ENCODE assay signal across 17 mouse cellular contexts in the genomic region with DNA sequence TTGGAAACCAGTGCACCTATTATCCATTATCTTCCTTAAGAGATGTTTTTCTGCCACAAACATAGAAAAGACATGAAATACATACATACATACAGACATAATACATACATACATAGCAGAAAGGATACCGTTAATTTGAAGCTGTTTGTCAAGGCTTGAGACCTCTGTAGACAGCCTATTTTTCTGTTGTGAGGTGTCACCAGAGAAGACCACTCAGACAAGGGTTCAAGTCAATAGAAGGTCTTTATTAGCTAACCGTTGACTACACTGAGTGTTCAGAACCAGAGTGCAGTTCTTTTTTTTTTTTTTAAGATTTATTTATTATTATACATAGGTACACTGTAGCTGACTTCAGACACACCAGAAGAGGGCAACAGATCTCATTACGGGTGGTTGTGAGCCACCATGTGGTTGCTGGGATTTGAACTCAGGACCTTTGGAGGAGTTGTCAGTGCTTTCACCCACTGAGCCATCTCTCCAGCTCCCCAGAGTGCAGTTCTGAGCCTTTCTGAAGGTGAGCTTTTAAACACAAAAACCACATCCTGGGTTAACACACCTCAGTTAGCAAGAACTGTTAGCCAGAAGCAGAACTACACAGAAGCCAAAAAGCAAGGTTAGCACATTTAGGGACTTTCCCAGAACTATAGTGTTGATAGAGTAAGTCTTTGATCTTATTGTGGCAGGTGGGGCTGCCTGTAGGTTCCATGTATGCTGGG. TPM values are rescaled to one million over a fixed set of nuclear protein-coding genes. Genes with fewer than 3 reads are reported as not detected.
DNase-seq lines count a peak whose midpoint lies in the region; ATAC-seq and TF ChIP-seq lines count a peak whose summit lies in the region.
"Had no signal": no experiment of that assay in that cellular context is flagged by ENCODE, and none has a peak within 500 bp of the region (broad histone marks: within the 10 kb centered on the region; RNA-seq: fewer than 3 reads in every experiment).

No protein-coding gene starts in this region.

- ATAC-seq in neutrophil, adult 5-6 weeks (ENCODE audit: extremely low read depth, insufficient number of reproducible peaks, low FRiP score, poor library complexity, severe bottlenecking): peak; percentile 72
- ATAC-seq: midbrain, embryonic 13.5 days had no signal

- H3K9ac ChIP-seq in MEL (ENCODE audit: control insufficient read depth, low read depth, low read length, poor library complexity, severe bottlenecking): no peak overlapping the region
- H3K9ac ChIP-seq: hindbrain, embryonic 15.5 days; limb, embryonic 15.5 days; midbrain, embryonic 13.5 days had no signal

- TF ChIP-seq CTCF in thymus, adult 2 months (IDR thresholded peaks at IDR 0.05; ENCODE audit: borderline replicate concordance, control insufficient read depth, extremely low read depth, insufficient read depth, low read length, poor library complexity): no peak
- no peak for TF ChIP-seq CTCF in MEL (IDR thresholded peaks at IDR 0.05 in 2 of 3, conservative IDR thresholded peaks at IDR 0.05 in 1 of 3; ENCODE audit: control insufficient read depth in 1 of 3, insufficient read depth in 1 of 3, low read depth in 2 of 3, low read length in 3 of 3, poor library complexity in 1 of 3, severe bottlenecking in 1 of 3)

- H3K36me3 ChIP-seq in thymus, adult 2 months (ENCODE audit: control insufficient read depth, insufficient read depth, low read length): no peaks in the 10 kb centered on the region
- no peaks in the 10 kb centered on the region for H3K36me3 ChIP-seq in MEL (ENCODE audit: control insufficient read depth in 1 of 2, insufficient read depth in 2 of 2, low read length in 2 of 2)
- no peaks in the 10 kb centered on the region for H3K36me3 ChIP-seq in embryonic facial prominence, embryonic 10.5 days (replicated peaks)
- H3K36me3 ChIP-seq: hindbrain, embryonic 15.5 days; limb, embryonic 15.5 days; midbrain, embryonic 13.5 days had no signal

- peak; percentile 13 for DNase-seq in thymus, adult 2 months
- no peak for DNase-seq in thymus, postnatal 4 days
- no peak for DNase-seq in MEL (ENCODE audit: low read depth, low spot score)
- DNase-seq in cerebellum, adult 9-11 months: no peak
- DNase-seq in layer of hippocampus, adult 9-10 months (ENCODE audit: low spot score): no peak
- DNase-seq in embryonic facial prominence, embryonic 10.5 days (ENCODE audit: low spot score): no peak
- DNase-seq: cerebellum, postnatal 10 days; embryo, embryonic 11 days; gastrocnemius, postnatal 10 days; kidney, adult 18-20 months; kidney, postnatal 10 days; layer of hippocampus, adult 9-11 months; lung, adult 2 months had no signal

- no peaks in the 10 kb centered on the region for H3K79me2 ChIP-seq in MEL (ENCODE audit: control insufficient read depth, insufficient read depth, low read length, poor library complexity)

- no peak overlapping the region for H3K4me3 ChIP-seq in thymus, adult 2 months (ENCODE audit: control insufficient read depth, insufficient read depth, low read length)
- H3K4me3 ChIP-seq in MEL (ENCODE audit: control insufficient read depth in 1 of 2, insufficient read depth in 1 of 2, low read depth in 2 of 2, low read length in 2 of 2): peak overlapping the region; percentile 67 to 95
- H3K4me3 ChIP-seq in embryonic facial prominence, embryonic 10.5 days: no peak overlapping the region
- H3K4me3 ChIP-seq: hindbrain, embryonic 15.5 days; limb, embryonic 15.5 days; midbrain, embryonic 13.5 days had no signal

- no peak for TF ChIP-seq POLR2A in thymus, adult 2 months (IDR thresholded peaks at IDR 0.05; ENCODE audit: control insufficient read depth, extremely low read depth, insufficient read depth, low read length, poor library complexity)
- no peak for TF ChIP-seq POLR2A in MEL (IDR thresholded peaks at IDR 0.05; ENCODE audit: control insufficient read depth in 1 of 2, insufficient read depth in 1 of 2, low read depth in 1 of 2, low read length in 2 of 2, poor library complexity in 1 of 2)

- no peaks in the 10 kb centered on the region for H3K27me3 ChIP-seq in thymus, adult 2 months (ENCODE audit: control insufficient read depth, insufficient read depth, low read length)
- peaks cover 2% of the 10 kb centered on the region in 2 experiments; a peak in 3 of 4 replicates for H3K27me3 ChIP-seq in MEL (ENCODE audit: control insufficient read depth in 1 of 2, insufficient read depth in 2 of 2, low read length in 2 of 2)
- H3K27me3 ChIP-seq in embryonic facial prominence, embryonic 10.5 days (replicated peaks; ENCODE audit: low read depth, poor library complexity, severe bottlenecking): no peaks in the 10 kb centered on the region
- H3K27me3 ChIP-seq: hindbrain, embryonic 15.5 days; limb, embryonic 15.5 days; midbrain, embryonic 13.5 days had no signal

- 82% methylated on average over 3 of the region's 3 CpGs for WGBS in thymus, adult 2 months
- whole genome bisulfite sequencing in embryonic facial prominence, embryonic 10.5 days: 92% methylated on average over 3 of the region's 3 CpGs

- TF ChIP-seq RAD21 in MEL (IDR thresholded peaks at IDR 0.05; ENCODE audit: low read depth, low read length): no peak

- no peak for TF ChIP-seq EP300 in MEL (IDR thresholded peaks at IDR 0.05; ENCODE audit: low read depth in 1 of 2, low read length in 2 of 2)

- peak overlapping the region; percentile 39; the same call in 1 of the 2 replicates for H3K27ac ChIP-seq in thymus, adult 2 months (ENCODE audit: control insufficient read depth, insufficient read depth, low read length)
- H3K27ac ChIP-seq in MEL (ENCODE audit: control insufficient read depth, low read depth, low read length): no peak overlapping the region
- no peak overlapping the region for H3K27ac ChIP-seq in embryonic facial prominence, embryonic 10.5 days (replicated peaks)
- H3K27ac ChIP-seq: hindbrain, embryonic 15.5 days; limb, embryonic 15.5 days; midbrain, embryonic 13.5 days had no signal

- no peaks in the 10 kb centered on the region for H3K9me3 ChIP-seq in MEL (replicated peaks; ENCODE audit: insufficient read depth, low read length)
- no peaks in the 10 kb centered on the region for H3K9me3 ChIP-seq in embryonic facial prominence, embryonic 10.5 days
- H3K9me3 ChIP-seq: hindbrain, embryonic 15.5 days; limb, embryonic 15.5 days; midbrain, embryonic 13.5 days had no signal

- peaks cover 3% of the 10 kb centered on the region for H3K4me1 ChIP-seq in thymus, adult 2 months (replicated peaks; ENCODE audit: control insufficient read depth, insufficient read depth, low read length)
- H3K4me1 ChIP-seq in MEL (ENCODE audit: control insufficient read depth in 1 of 2, insufficient read depth in 2 of 2, low read length in 2 of 2): 0 out of 4 replicates have a peak, but pooled peaks cover 0 to 3% of the 10 kb centered on the region in 2 experiments
- 0 out of 2 replicates have a peak, but pooled peaks cover 4% of the 10 kb centered on the region for H3K4me1 ChIP-seq in embryonic facial prominence, embryonic 10.5 days
- H3K4me1 ChIP-seq: hindbrain, embryonic 15.5 days; limb, embryonic 15.5 days; midbrain, embryonic 13.5 days had no signal

TF ChIP-seq in MEL, 35 proteins besides CTCF, POLR2A, EP300 and RAD21:
- TF ChIP-seq USF1 (IDR thresholded peaks at IDR 0.05; ENCODE audit: low read depth, low read length) (no peak), RCOR1 (IDR thresholded peaks at IDR 0.05; ENCODE audit: low read depth, low read length) (no peak), ETS1 (IDR thresholded peaks at IDR 0.05; ENCODE audit: low read depth, low read length) (no peak), E2F4 (IDR thresholded peaks at IDR 0.05; ENCODE audit: borderline replicate concordance, low read depth, low read length) (no peak), UBTF (IDR thresholded peaks at IDR 0.05; ENCODE audit: borderline replicate concordance, insufficient read depth, low read depth, low read length) (no peak), MXI1 (IDR thresholded peaks at IDR 0.05; ENCODE audit: low read depth, low read length) (no peak), MAX (IDR thresholded peaks at IDR 0.05; ENCODE audit: low read length) (no peak), ZNF384 (IDR thresholded peaks at IDR 0.05; ENCODE audit: low read depth, low read length) (no peak), ZC3H11A (IDR thresholded peaks at IDR 0.05; ENCODE audit: low read depth, low read length) (no peak)

RNA-seq across cellular contexts. Expression of gene Rapgef4, which starts 39.9 kb away (rescaled TPM):
- polyA plus RNA-seq in thymus, adult 2 months (2012; rRNA removed): 8.3 and 9.2 TPM in 2 replicates
- total RNA-seq in MEL (2012; rRNA removed): not detected in 2 replicates
- polyA plus RNA-seq in MEL (2012; ENCODE audit: insufficient read depth in 1 of 2, insufficient read length in 2 of 2, low read depth in 1 of 2, low replicate concordance in 2 of 2, missing spikeins in 1 of 2): not detected
- 73.5 and 91.8 TPM in 2 replicates for total RNA-seq in neutrophil, adult 5-6 weeks (2017)
- 2.9 and 3.5 TPM in 2 replicates for polyA plus RNA-seq in embryonic facial prominence, embryonic 10.5 days (2016; fragmentation: Nextera tagmentation; extraction: Ambion mirVana)

Comparison
In these comparisons a context has a peak if more than half of its experiments do, and no peak if none do; other contexts are left out.
1. H3K4me3 ChIP-seq: peak in MEL (2 of 2); none in thymus, adult 2 months (single experiment) and embryonic facial prominence, embryonic 10.5 days (single experiment).